Mouse (Mus musculus) heart, embryonic 14.5 days (tissue): ENCODE data around the gene Spty2d1. TPM values are rescaled to one million over a fixed set of nuclear protein-coding genes. Genes with fewer than 3 reads are reported as not detected.
A peak's percentile ranks its signal among the peaks of the same experiment; 100 is the strongest.

Experiments
- ATAC-seq: fragments of 200-750 bp; cut with Nextera tagmentation; 2 replicates; pipeline ENCODE4 v1.8.0; 2017; ENCODE audit warnings: low read depth, moderate TSS enrichment; ENCODE audit not compliant: insufficient number of reproducible peaks, insufficient read depth, low FRiP score
- H3K27ac ChIP-seq, 2 experiments: fragments of 200-500 bp in 1 of 2; fragments of 300-500 bp in 1 of 2; sonication (generic) in 1 of 2; replicated peaks in 1 of 2; 2 replicates each; pipeline ENCODE4 v1.5.1; 2012 to 2014; ENCODE audit warnings: low read depth in 2 of 2, low read length in 2 of 2, control low read depth in 1 of 2, mild to moderate bottlenecking in 1 of 2, mixed read lengths in 1 of 2; ENCODE audit not compliant: control insufficient read depth in 1 of 2, insufficient read depth in 1 of 2
- H3K27me3 ChIP-seq: fragments of 300-500 bp; sonication (generic); 2 replicates; pipeline ENCODE4 v1.6.1; 2014; ENCODE audit warnings: mild to moderate bottlenecking, low read length, control low read depth; ENCODE audit not compliant: control insufficient read depth, insufficient read depth
- H3K36me3 ChIP-seq: fragments of 300-500 bp; sonication (generic); 2 replicates; pipeline ENCODE4 v1.6.1; 2014; ENCODE audit warnings: mild to moderate bottlenecking, control low read depth, low read length, mixed read lengths; ENCODE audit not compliant: control insufficient read depth, insufficient read depth
- H3K4me1 ChIP-seq, 2 experiments: fragments of 200-500 bp in 1 of 2; fragments of 300-500 bp in 1 of 2; sonication (generic) in 1 of 2; 2 replicates each; pipeline ENCODE4 v1.6.1; 2012 to 2014; ENCODE audit warnings: low read length in 2 of 2, control low read depth in 1 of 2, mixed read lengths in 1 of 2; ENCODE audit not compliant: control insufficient read depth in 2 of 2, insufficient read depth in 2 of 2
- H3K4me2 ChIP-seq: fragments of 300-500 bp; sonication (generic); 2 replicates; pipeline ENCODE4 v1.6.1; 2014; ENCODE audit warnings: mild to moderate bottlenecking, low read length
- H3K4me3 ChIP-seq, 2 experiments: fragments of 200-500 bp in 1 of 2; fragments of 300-500 bp in 1 of 2; sonication (generic) in 1 of 2; 2 replicates each; pipeline ENCODE4 v1.5.1; 2012 to 2014; ENCODE audit warnings: low read length in 2 of 2, mild to moderate bottlenecking in 2 of 2, control low read depth in 1 of 2, low read depth in 1 of 2, moderate library complexity in 1 of 2; ENCODE audit not compliant: control insufficient read depth in 1 of 2, insufficient read depth in 1 of 2
- H3K9ac ChIP-seq: fragments of 300-500 bp; sonication (generic); 2 replicates; pipeline ENCODE4 v1.6.1; 2014; ENCODE audit warnings: mild to moderate bottlenecking, low read length
- H3K9me3 ChIP-seq: fragments of 300-500 bp; sonication (generic); 2 replicates; pipeline ENCODE4 v1.6.1; 2016; ENCODE audit warnings: low read length, control low read depth; ENCODE audit not compliant: control insufficient read depth
- WGBS: fragments of 180-500 bp; shearing (Covaris S2); extraction: QIAGEN DNeasy Blood & Tissue Kit; methylation state at CpG from one replicate; pipeline ENCODE4 v1.1.7; 2014; 5-methylcytosine and 5-hydroxymethylcytosine counted together
- polyA plus RNA-seq: library from polyadenylated mRNA; unstranded; fragments of >200 nt; fragmentation: Nextera tagmentation; extraction: Ambion mirVana; gene quantifications from 2 replicates; pipeline ENCODE4 v1.2.1, GENCODE M21; 2014

The Spty2d1 gene
- polyA plus RNA-seq, 1 experiment from 2014 or later = 14.0 TPM

DNA sequence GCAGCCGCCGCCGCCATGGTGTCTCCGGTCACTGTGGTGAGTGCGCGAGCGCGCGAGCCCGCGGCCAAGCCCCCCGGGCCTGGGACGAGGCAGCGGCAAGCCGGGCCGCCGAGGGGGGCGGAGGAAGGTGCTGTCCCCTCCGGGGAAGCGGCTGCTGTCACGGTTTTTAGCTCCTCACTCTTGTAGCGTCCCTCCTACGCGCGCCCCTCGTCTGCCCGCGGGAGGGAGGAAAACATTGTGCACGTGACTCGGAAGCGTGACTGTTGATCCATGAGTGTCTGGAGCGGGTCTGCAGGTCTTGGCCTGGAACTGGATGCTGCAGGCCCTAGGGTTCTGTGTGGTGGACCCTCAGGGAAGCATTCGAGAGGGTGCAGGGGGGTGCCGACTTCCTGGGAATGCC lies 42.6 kb upstream of the Spty2d1 start:
- peaks cover 14% of the 10 kb centered on the region; the same call in 1 of the 2 replicates for H3K36me3 ChIP-seq
- peak; percentile 60 for ATAC-seq
- no peaks in the 10 kb centered on the region for H3K9me3 ChIP-seq
- H3K4me3 ChIP-seq = peak overlapping the region; percentile 76 to 90
- H3K4me2 ChIP-seq = peak overlapping the region; percentile 91
- under 1% methylated on average over 34 of the region's 34 CpGs for WGBS
- peak overlapping the region; percentile 79 to 94 for H3K27ac ChIP-seq
- peaks cover 19 to 20% of the 10 kb centered on the region in 2 experiments for H3K4me1 ChIP-seq
- peak overlapping the region; percentile 91 for H3K9ac ChIP-seq
- H3K27me3 ChIP-seq = no peaks in the 10 kb centered on the region

DNA sequence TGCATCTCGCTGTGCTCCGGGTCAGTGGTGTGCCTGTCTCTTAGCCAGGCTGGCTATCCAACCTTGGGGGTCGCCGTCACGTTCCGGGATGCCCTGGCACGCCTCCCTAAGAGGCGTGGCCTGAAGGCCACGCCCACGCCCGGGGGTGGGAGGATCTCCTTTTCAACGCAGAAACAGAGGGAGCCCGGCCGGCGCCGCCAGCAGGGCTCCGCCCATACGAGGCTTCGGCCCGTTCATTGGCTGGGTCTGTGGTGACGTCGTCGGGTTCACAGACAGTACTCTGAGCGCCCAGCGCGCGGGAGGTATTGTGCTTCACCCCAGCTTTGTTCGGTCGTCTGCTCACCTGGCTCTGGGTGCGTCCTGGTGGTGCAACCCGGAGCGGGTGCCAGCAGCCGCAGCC lies 42.2 kb upstream of the Spty2d1 start, which contains the start of gene Tmem86a:
TSS of gene Tmem86a (plus strand) at position 236 of the 400 bp plus-strand sequence.
- peak within 1 kb of the TSS; percentile 76 to 90 for H3K4me3 ChIP-seq
- peak within 1 kb of the TSS; percentile 91 for H3K9ac ChIP-seq
- H3K36me3 ChIP-seq = peaks cover 14% of the 10 kb centered on the region; the same call in 1 of the 2 replicates
- no peaks in the 10 kb centered on the region for H3K27me3 ChIP-seq
- WGBS = 0% methylated on average over 33 of the region's 33 CpGs
- H3K4me2 ChIP-seq = peak within 1 kb of the TSS; percentile 91
- H3K27ac ChIP-seq = peak within 1 kb of the TSS; percentile 90 to 94
- H3K4me1 ChIP-seq = peaks cover 19 to 20% of the 10 kb centered on the region in 2 experiments
- no peaks in the 10 kb centered on the region for H3K9me3 ChIP-seq
- ATAC-seq = peak; percentile 94

DNA sequence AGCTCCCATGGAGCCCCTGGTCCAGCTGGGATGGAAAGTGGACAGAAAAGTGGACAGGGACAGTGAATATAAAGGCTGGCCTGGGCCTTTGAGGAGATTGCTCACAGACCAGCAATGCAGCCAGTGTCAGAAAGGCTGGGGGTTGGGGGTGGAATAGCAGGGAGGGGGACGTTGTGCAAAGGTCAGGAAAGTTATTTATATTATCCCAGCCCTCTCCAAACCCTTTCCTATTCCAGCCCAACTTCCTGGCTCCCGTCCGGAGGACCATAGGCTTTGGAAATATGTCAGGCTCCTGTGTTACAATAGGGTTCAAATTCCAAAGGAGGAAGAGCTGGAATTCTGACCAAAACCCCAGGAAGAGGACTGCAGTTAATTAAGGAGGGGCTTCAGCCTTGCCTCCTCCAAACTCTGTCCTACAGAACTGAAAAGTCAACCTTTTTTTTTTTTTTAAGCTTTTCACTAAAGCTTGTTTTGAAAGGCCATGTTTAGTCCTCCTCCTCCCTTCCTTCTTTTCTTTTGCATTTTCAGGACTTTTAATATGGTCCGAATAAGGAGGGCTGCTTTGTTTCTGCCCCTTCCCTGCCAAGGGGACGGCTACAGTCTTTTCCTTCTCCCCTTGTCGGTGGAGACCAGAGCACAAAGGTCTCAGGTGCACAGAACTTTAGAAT lies 34.7 kb upstream of the Spty2d1 start:
- Histone ChIP-seq H3K27ac (peak overlapping the region; percentile 66 to 82), H3K4me1 (peaks cover 6 to 7% of the 10 kb centered on the region in 2 experiments), H3K4me3 (no peak overlapping the region), H3K9me3 (no peaks in the 10 kb centered on the region), H3K9ac (no peak overlapping the region), H3K4me2 (no peak overlapping the region), H3K27me3 (no peaks in the 10 kb centered on the region), H3K36me3 (no peaks in the 10 kb centered on the region)
- peak; percentile 21 for ATAC-seq
- WGBS = 31% methylated on average over 6 of the region's 6 CpGs

- WGBS = 86% methylated on average over 4 of the region's 4 CpGs
- no peaks in the 10 kb centered on the region for H3K9me3 ChIP-seq
- peaks cover 6 to 7% of the 10 kb centered on the region in 2 experiments for H3K4me1 ChIP-seq
- H3K9ac ChIP-seq = no peak overlapping the region
- no peak for ATAC-seq
- H3K4me3 ChIP-seq = no peak overlapping the region
- no peaks in the 10 kb centered on the region for H3K27me3 ChIP-seq
- peak overlapping the region in 1 of 2 experiments; percentile 66; a peak in 2 of 4 replicates for H3K27ac ChIP-seq
- no peak overlapping the region for H3K4me2 ChIP-seq
- H3K36me3 ChIP-seq = no peaks in the 10 kb centered on the region
Observed at GRCm38 (mm10) chr7:47042121-47042520, 33.9 kb upstream of the Spty2d1 start.

DNA sequence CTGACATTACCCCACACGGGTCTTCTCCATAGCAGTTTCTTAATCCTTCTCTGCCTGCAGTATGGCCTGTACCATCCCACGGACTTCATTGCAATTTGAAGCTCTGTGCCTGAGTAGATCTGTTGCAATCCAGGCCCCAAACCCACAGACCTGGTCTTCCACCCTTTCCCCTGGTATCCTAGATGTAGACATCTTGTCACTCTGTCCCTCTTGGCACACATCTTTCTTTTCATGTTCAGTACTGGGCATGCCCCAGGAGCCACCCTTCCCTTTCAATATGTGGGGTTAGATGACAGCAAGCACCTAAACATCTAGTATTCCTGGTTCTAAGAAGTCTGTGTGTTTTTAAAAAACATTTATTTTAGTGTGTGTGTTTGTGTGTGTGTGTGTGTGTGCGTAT lies 33.5 kb upstream of the Spty2d1 start:
- 78% methylated on average over 3 of the region's 3 CpGs for WGBS
- Histone ChIP-seq H3K9ac (no peak overlapping the region), H3K9me3 (no peaks in the 10 kb centered on the region), H3K4me2 (no peak overlapping the region), H3K27me3 (no peaks in the 10 kb centered on the region), H3K27ac (no peak overlapping the region), H3K4me3 (no peak overlapping the region), H3K36me3 (no peaks in the 10 kb centered on the region), H3K4me1 (peaks cover 6 to 7% of the 10 kb centered on the region in 2 experiments)
- no peak for ATAC-seq

DNA sequence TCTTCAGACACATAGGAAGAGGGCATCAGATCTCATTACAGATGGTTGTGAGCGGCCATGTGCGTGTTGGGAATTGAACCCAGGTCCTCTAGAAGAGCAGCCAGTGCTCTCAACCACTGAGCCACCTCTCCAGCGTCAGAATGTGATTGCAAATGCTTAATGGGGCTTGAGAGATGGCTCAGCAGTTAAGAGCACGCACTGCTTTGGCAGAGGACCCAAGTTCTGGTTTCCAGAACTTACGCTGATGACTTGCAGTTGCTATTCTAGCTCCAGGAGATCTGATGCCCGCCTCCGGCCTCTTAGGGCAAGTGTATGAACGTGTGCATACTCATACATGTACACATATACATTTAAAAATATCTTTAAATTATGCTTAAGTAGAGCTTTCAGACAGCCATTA lies 27.2 kb upstream of the Spty2d1 start:
- H3K27ac ChIP-seq = no peak overlapping the region
- H3K4me1 ChIP-seq = no peaks in the 10 kb centered on the region
- H3K9me3 ChIP-seq = no peaks in the 10 kb centered on the region
- ATAC-seq = no peak
- no peaks in the 10 kb centered on the region for H3K36me3 ChIP-seq
- H3K9ac ChIP-seq = no peak overlapping the region
- no peak overlapping the region for H3K4me3 ChIP-seq
- no peaks in the 10 kb centered on the region for H3K27me3 ChIP-seq
- WGBS = 72% methylated on average over 8 of the region's 8 CpGs
- H3K4me2 ChIP-seq = no peak overlapping the region

DNA sequence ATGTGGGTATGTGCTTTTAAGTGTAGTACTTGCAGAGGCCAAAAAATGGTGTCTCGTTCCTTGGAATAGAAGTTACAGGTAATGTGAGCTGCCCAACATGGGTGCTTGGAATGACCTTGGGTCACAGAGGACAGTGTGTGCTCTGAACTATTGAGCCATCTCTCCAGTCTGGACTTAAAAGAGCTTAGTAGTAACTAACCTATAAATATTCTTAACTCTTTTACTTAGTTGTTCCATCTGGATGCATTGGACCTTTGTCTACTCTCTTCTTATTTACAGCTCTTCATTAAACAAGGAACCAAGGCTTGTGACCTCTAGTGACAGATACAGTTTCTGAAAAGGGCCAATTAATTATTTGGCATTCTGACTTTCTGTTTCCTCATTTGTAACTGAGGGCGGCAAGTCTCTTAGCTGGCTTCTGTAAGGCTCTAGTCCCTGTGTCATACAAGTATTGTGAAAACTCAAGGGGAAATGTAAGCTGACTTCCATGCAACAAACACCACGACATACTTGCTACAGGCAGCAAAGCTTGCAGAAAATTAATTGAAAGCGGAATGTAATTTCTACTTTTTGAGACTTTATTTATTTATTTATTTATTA lies 26.7 kb upstream of the Spty2d1 start:
- H3K27me3 ChIP-seq = no peaks in the 10 kb centered on the region
- WGBS = 84% methylated on average over 4 of the region's 4 CpGs
- H3K4me1 ChIP-seq = no peaks in the 10 kb centered on the region
- H3K9ac ChIP-seq = no peak overlapping the region
- H3K9me3 ChIP-seq = no peaks in the 10 kb centered on the region
- no peak for ATAC-seq
- H3K4me2 ChIP-seq = no peak overlapping the region
- H3K36me3 ChIP-seq = no peaks in the 10 kb centered on the region
- no peak overlapping the region for H3K4me3 ChIP-seq
- H3K27ac ChIP-seq = no peak overlapping the region
